Mouse (Mus musculus) kidney, embryonic 15.5 days (tissue): Measurements from ENCODE around the gene Them5. TPM values are rescaled to one million over a fixed set of nuclear protein-coding genes. Genes with fewer than 3 reads are reported as not detected.
A peak's percentile ranks its signal among the peaks of the same experiment; 100 is the strongest.

ENCODE experiments used
- ATAC-seq: fragments of 200-750 bp; cut with Nextera tagmentation; replicated peaks from 2 replicates; pipeline ENCODE4 v1.8.0; 2017; ENCODE audit warnings: moderate TSS enrichment; ENCODE audit not compliant: low FRiP score
- H3K27ac ChIP-seq: fragments of 300-500 bp; sonication (generic); 2 replicates; pipeline ENCODE4 v1.5.1; 2015; ENCODE audit warnings: mild to moderate bottlenecking, inconsistent platforms
- H3K27me3 ChIP-seq: fragments of 300-500 bp; sonication (generic); 2 replicates; pipeline ENCODE4 v1.6.1; 2015; ENCODE audit warnings: inconsistent platforms
- H3K36me3 ChIP-seq: fragments of 300-500 bp; sonication (generic); 2 replicates; pipeline ENCODE4 v1.6.1; 2015; ENCODE audit warnings: inconsistent platforms
- H3K4me1 ChIP-seq: fragments of 300-500 bp; sonication (generic); 2 replicates; pipeline ENCODE4 v1.6.1; 2015; ENCODE audit warnings: inconsistent platforms
- H3K4me2 ChIP-seq: fragments of 300-500 bp; sonication (generic); 2 replicates; pipeline ENCODE4 v1.6.1; 2015; ENCODE audit warnings: moderate library complexity, mild to moderate bottlenecking, inconsistent platforms
- H3K4me3 ChIP-seq: fragments of 300-500 bp; sonication (generic); replicated peaks from 2 replicates; pipeline ENCODE4 v1.5.1; 2015; ENCODE audit warnings: mild to moderate bottlenecking, inconsistent platforms
- H3K9ac ChIP-seq: fragments of 300-500 bp; sonication (generic); 2 replicates; pipeline ENCODE4 v1.6.1; 2015; ENCODE audit warnings: mild to moderate bottlenecking, inconsistent platforms
- H3K9me3 ChIP-seq: fragments of 300-500 bp; sonication (generic); replicated peaks from 2 replicates; pipeline ENCODE4 v1.6.1; 2016; ENCODE audit warnings: inconsistent platforms
- WGBS: fragments of 180-500 bp; shearing (Covaris S2); methylation state at CpG from one replicate; pipeline ENCODE4 v1.1.7; 2015; ENCODE audit warnings: mixed read lengths; 5-methylcytosine and 5-hydroxymethylcytosine counted together
- polyA plus RNA-seq: library from polyadenylated mRNA; unstranded; fragments of >200 nt; fragmentation: Nextera tagmentation; extraction: Ambion mirVana; gene quantifications from 2 replicates; pipeline ENCODE4 v1.2.1, GENCODE M21; 2015

Gene Them5
- polyA plus RNA-seq, 1 experiment from 2014 or later = not detected

- Histone ChIP-seq H3K9me3 (no peaks in the 10 kb centered on the region), H3K36me3 (no peaks in the 10 kb centered on the region), H3K4me1 (no peaks in the 10 kb centered on the region), H3K4me3 (no peak overlapping the region), H3K27me3 (no peaks in the 10 kb centered on the region), H3K9ac (no peak overlapping the region), H3K27ac (no peak overlapping the region), H3K4me2 (no peak overlapping the region)
- ATAC-seq = no peak
- 70% methylated on average over 3 of the region's 3 CpGs for WGBS
Observed at GRCm38 (mm10) chr3:94344897-94345296, 3.0 kb downstream of the Them5 start.

GRCm38 (mm10) chr3:94348146-94348545, 6.2 kb downstream of the Them5 start:
- no peaks in the 10 kb centered on the region for H3K9me3 ChIP-seq
- ATAC-seq = no peak
- no peaks in the 10 kb centered on the region for H3K4me1 ChIP-seq
- H3K36me3 ChIP-seq = no peaks in the 10 kb centered on the region
- no peak overlapping the region for H3K9ac ChIP-seq
- no peak overlapping the region for H3K4me2 ChIP-seq
- no peak overlapping the region for H3K4me3 ChIP-seq
- 69% methylated on average over 2 of the region's 2 CpGs for WGBS
- no peak overlapping the region for H3K27ac ChIP-seq
- no peaks in the 10 kb centered on the region for H3K27me3 ChIP-seq

GRCm38 (mm10) chr3:94360812-94361211, 18.9 kb downstream of the Them5 start:
- Histone ChIP-seq H3K4me1 (peaks cover 14% of the 10 kb centered on the region), H3K27me3 (peaks cover 45% of the 10 kb centered on the region), H3K36me3 (no peaks in the 10 kb centered on the region), H3K4me3 (no peak overlapping the region), H3K4me2 (no peak overlapping the region), H3K9ac (no peak overlapping the region), H3K27ac (no peak overlapping the region), H3K9me3 (no peaks in the 10 kb centered on the region)
- ATAC-seq = no peak
- 0% methylated on average over 1 of the region's 1 CpGs for WGBS

- peaks cover 14% of the 10 kb centered on the region for H3K4me1 ChIP-seq
- H3K9ac ChIP-seq = peak within 1 kb of the TSS; percentile 51; the same call in 1 of the 2 replicates
- no peaks in the 10 kb centered on the region for H3K36me3 ChIP-seq
- peaks cover 52% of the 10 kb centered on the region for H3K27me3 ChIP-seq
- no peak for ATAC-seq
- peak within 1 kb of the TSS; percentile 79 for H3K4me2 ChIP-seq
- H3K9me3 ChIP-seq = no peaks in the 10 kb centered on the region
- peak within 1 kb of the TSS; percentile 53 for H3K4me3 ChIP-seq
- WGBS = 59% methylated on average over 7 of the region's 7 CpGs
- no peak within 1 kb of the TSS for H3K27ac ChIP-seq
Observed at GRCm38 (mm10) chr3:94362138-94362537, 20.2 kb downstream of the Them5 start, which contains the start of gene C2cd4d. TSS of gene C2cd4d (plus strand) at chr3:94362438.

GRCm38 (mm10) chr3:94363291-94364153, 21.6 kb downstream of the Them5 start:
- H3K36me3 ChIP-seq = no peaks in the 10 kb centered on the region
- peaks cover 52% of the 10 kb centered on the region for H3K27me3 ChIP-seq
- peak overlapping the region; percentile 51 for H3K9ac ChIP-seq
- ATAC-seq = peak; percentile 72
- peak overlapping the region; percentile 79 for H3K4me2 ChIP-seq
- no peaks in the 10 kb centered on the region for H3K9me3 ChIP-seq
- peaks cover 14% of the 10 kb centered on the region for H3K4me1 ChIP-seq
- peak overlapping the region; percentile 53 for H3K4me3 ChIP-seq
- 5% methylated on average over 96 of the region's 97 CpGs for WGBS
- H3K27ac ChIP-seq = no peak overlapping the region

GRCm38 (mm10) chr3:94364154-94364526, 22.2 kb downstream of the Them5 start:
- ATAC-seq = peak; percentile 63
- Histone ChIP-seq H3K9me3 (no peaks in the 10 kb centered on the region), H3K27me3 (peaks cover 52% of the 10 kb centered on the region), H3K36me3 (no peaks in the 10 kb centered on the region), H3K4me1 (peaks cover 14% of the 10 kb centered on the region), H3K9ac (peak overlapping the region; percentile 51), H3K4me2 (peak overlapping the region; percentile 79), H3K4me3 (peak overlapping the region; percentile 53), H3K27ac (no peak overlapping the region)
- 3% methylated on average over 23 of the region's 23 CpGs for WGBS

- WGBS = 16% methylated on average over 3 of the region's 3 CpGs
- peaks cover 47% of the 10 kb centered on the region for H3K27me3 ChIP-seq
- ATAC-seq = no peak
- H3K27ac ChIP-seq = no peak overlapping the region
- H3K9ac ChIP-seq = no peak overlapping the region
- no peak overlapping the region for H3K4me2 ChIP-seq
- peaks cover 18% of the 10 kb centered on the region for H3K4me1 ChIP-seq
- H3K36me3 ChIP-seq = no peaks in the 10 kb centered on the region
- no peak overlapping the region for H3K4me3 ChIP-seq
- H3K9me3 ChIP-seq = no peaks in the 10 kb centered on the region
Observed at GRCm38 (mm10) chr3:94366761-94367160, 24.9 kb downstream of the Them5 start.

- H3K9ac ChIP-seq = no peak overlapping the region
- no peak overlapping the region for H3K27ac ChIP-seq
- H3K4me1 ChIP-seq = peaks cover 26% of the 10 kb centered on the region
- no peak overlapping the region for H3K4me3 ChIP-seq
- H3K9me3 ChIP-seq = no peaks in the 10 kb centered on the region
- no peaks in the 10 kb centered on the region for H3K36me3 ChIP-seq
- WGBS = 78% methylated on average over 6 of the region's 6 CpGs
- peaks cover 39% of the 10 kb centered on the region for H3K27me3 ChIP-seq
- no peak overlapping the region for H3K4me2 ChIP-seq
- no peak for ATAC-seq
Observed at GRCm38 (mm10) chr3:94367511-94367910, 25.6 kb downstream of the Them5 start.

- no peaks in the 10 kb centered on the region for H3K36me3 ChIP-seq
- no peak overlapping the region for H3K4me2 ChIP-seq
- H3K9ac ChIP-seq = no peak overlapping the region
- no peak overlapping the region for H3K27ac ChIP-seq
- H3K9me3 ChIP-seq = no peaks in the 10 kb centered on the region
- H3K27me3 ChIP-seq = peaks cover 28% of the 10 kb centered on the region
- no peak for ATAC-seq
- WGBS = 61% methylated on average over 6 of the region's 6 CpGs
- peaks cover 30% of the 10 kb centered on the region for H3K4me1 ChIP-seq
- H3K4me3 ChIP-seq = no peak overlapping the region
Observed at GRCm38 (mm10) chr3:94368631-94369030, 26.7 kb downstream of the Them5 start.

- no peak overlapping the region for H3K4me3 ChIP-seq
- no peaks in the 10 kb centered on the region for H3K36me3 ChIP-seq
- H3K27ac ChIP-seq = no peak overlapping the region
- WGBS = 68% methylated on average over 2 of the region's 2 CpGs
- H3K9me3 ChIP-seq = no peaks in the 10 kb centered on the region
- peaks cover 17% of the 10 kb centered on the region for H3K27me3 ChIP-seq
- no peak overlapping the region for H3K4me2 ChIP-seq
- peaks cover 32% of the 10 kb centered on the region for H3K4me1 ChIP-seq
- no peak for ATAC-seq
- no peak overlapping the region for H3K9ac ChIP-seq
Observed at GRCm38 (mm10) chr3:94369709-94370108, 27.8 kb downstream of the Them5 start.

GRCm38 (mm10) chr3:94371637-94372036, 29.7 kb downstream of the Them5 start:
- Histone ChIP-seq H3K27ac (peak overlapping the region; percentile 14; the same call in 1 of the 2 replicates), H3K27me3 (no peaks in the 10 kb centered on the region), H3K4me3 (peak overlapping the region; percentile 1; the same call in 1 of the 2 replicates), H3K4me2 (peak overlapping the region; percentile 48), H3K9me3 (no peaks in the 10 kb centered on the region), H3K9ac (0 out of 2 replicates have a peak overlapping the region, but pooled peaks have one; percentile 3), H3K36me3 (no peaks in the 10 kb centered on the region), H3K4me1 (peaks cover 32% of the 10 kb centered on the region)
- peak; percentile 59 for ATAC-seq
- 6% methylated on average over 11 of the region's 11 CpGs for WGBS

- WGBS = 3% methylated on average over 3 of the region's 3 CpGs
- Histone ChIP-seq H3K9me3 (no peaks in the 10 kb centered on the region), H3K9ac (0 out of 2 replicates have a peak overlapping the region, but pooled peaks have one; percentile 3), H3K27me3 (no peaks in the 10 kb centered on the region), H3K36me3 (no peaks in the 10 kb centered on the region), H3K4me1 (peaks cover 32% of the 10 kb centered on the region), H3K4me2 (peak overlapping the region; percentile 48), H3K4me3 (peak overlapping the region; percentile 1; the same call in 1 of the 2 replicates), H3K27ac (peak overlapping the region; percentile 14; the same call in 1 of the 2 replicates)
- ATAC-seq = no peak
Observed at GRCm38 (mm10) chr3:94372038-94372437, 30.1 kb downstream of the Them5 start.
